Mouse (Mus musculus) layer of hippocampus, adult 18-20 months (tissue): Measurements from ENCODE around the gene Lta. TPM values are rescaled to one million over a fixed set of nuclear protein-coding genes. Genes with fewer than 3 reads are reported as not detected.
A peak's percentile ranks its signal among the peaks of the same experiment; 100 is the strongest.

Source experiments
- DNase-seq, 2 experiments: peaks; one replicate each; pipeline ENCODE4 v3.0.0; 2022; ENCODE audit warnings: low spot score in 2 of 2
- total RNA-seq, 2 experiments: library from RNA; stranded (reverse); gene quantifications; 2 replicates each; pipeline ENCODE4 v1.2.3; 2021

The Lta gene
- total RNA-seq, 2 experiments from 2014 or later = 0.22 to 0.41 TPM

DNA sequence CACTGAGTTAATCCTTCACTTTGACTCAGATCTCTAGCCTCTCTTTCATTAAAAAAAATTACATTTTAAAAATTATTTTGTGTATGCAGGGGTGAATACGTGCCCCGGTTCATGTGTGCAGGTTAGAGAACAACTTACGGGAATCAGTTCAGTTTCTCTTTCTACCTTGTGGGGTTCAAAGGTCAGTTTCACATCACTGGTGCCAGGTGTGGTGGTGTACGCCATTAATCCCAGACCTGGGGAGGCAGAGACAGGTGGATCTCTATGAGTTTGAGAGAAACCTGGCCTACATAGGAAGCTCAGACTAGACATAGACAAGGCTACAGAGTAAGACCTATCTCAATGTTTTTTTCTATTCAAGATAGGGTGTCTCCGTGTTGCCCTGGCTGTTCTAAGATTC, 7.9 kb upstream of the Lta start:
- no peak for DNase-seq

- no peak for DNase-seq
These were observed 5.4 kb upstream of the Lta start for GRCm38 (mm10) chr17:35210593-35210992.

DNA sequence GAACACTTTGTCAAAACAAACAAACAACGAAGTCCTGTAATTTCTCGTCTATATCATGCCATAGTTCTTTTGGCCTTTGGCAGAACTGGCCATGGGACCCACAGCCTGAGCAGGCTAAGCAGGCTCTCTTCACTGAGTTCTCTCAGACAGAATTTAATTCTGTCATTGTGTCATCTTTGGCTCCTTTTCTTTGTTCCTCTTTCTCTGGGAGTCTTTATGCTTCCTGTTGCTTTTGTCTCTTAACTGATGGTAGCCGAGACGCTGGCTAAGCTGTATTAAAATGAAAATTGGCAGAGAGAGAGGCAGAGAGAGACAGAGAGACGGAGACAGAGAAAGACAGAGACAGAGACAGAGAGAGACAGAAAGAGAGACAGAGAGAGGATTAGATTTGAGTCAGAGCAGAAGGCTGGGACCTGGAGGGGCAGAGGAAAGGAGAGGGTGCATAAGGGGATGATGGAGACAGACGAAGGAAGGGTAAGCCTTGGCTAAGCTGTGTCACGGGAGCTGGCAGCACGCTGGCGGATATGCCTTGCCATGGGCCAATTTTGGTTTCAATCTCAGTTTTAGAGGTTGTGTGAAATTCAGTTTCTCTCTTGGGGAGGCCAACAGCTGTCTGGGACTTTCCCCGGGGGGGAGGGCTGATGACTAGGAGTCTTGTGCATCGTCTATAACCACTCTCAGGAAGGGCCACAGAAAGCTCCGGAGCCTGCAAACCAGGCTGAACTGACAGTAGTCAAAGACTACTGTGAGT, 4.8 kb upstream of the Lta start:
- DNase-seq = no peak

DNA sequence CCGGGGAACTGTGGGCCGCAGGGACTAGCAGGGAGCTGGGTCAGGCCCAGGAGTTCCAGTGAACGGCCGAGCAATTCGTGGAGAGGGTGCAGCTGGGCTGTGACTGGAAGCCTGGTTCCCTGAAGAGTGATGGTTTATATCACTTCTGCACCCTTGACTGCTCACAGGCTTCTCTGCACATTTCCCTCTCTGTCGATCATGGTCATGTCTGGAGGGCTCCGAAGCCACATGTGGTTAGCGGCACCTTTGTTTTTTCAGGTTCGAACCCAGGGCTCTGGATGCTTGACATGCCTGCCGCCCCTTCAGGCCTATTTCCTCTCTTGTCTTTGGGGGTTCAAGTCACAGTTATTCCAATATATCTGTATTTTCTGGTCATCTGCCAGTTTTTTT, 224 bp upstream of the Lta start:
- DNase-seq = no peak

DNA sequence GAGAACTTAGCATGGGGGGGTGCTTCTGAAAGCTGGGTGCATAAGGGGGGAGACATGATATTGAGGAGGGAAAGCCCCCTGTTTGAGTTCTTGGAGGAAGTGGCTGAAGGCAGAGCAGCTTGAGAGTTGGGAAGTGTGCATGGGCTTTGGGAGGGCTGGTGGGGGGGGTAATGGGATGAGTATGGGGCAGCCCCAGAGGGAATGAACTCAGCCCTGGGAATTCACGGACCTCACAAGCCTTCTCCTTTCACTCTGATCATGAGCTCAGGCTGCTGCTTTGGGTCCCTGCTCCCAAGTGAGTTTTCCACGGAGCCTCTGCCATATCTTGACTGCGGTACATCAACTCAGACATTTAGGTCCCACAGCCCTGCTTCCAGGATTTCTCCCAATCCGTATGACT, 2.7 kb downstream of the Lta start:
- no peak for DNase-seq

DNA sequence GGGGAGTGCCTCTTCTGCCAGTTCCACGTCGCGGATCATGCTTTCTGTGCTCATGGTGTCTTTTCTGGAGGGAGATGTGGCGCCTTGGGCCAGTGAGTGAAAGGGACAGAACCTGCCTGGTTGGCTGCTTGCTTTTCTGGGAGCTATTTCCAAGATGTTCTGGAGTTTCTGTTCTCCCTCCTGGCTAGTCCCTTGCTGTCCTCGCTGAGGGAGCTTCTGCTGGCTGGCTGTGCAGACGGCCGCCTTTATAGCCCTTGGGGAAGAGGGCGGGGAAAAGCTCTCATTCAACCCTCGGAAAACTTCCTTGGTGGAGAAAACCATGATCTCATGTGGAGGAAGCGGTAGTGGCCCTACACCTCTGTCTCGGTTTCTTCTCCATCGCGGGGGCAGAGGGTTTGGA, 3.4 kb downstream of the Lta start, which contains the start of gene Tnf:
Gene Tnf (minus strand): TSS at position 221 of the 400 bp plus-strand sequence.
- no peak for DNase-seq

DNA sequence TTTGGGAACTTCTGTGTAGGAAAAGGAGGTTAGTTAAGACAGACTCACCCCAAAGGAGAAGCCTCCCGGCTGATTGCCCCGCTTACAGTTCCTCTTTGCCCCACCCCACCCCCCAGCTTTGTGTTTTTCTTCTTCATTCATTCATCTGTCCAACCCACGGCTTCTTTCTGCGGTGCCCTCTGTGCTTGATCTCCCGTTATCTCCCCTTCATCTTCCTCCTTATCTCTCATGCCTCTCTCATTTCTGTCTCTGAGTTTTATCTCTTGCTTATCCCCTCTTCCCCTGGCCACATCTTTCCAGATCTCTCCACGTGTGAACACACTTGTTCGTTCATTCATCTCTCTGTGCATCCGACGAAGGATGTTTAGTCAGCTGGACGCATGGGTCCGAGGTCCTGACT, 4.0 kb downstream of the Lta start:
- DNase-seq = no peak

DNA sequence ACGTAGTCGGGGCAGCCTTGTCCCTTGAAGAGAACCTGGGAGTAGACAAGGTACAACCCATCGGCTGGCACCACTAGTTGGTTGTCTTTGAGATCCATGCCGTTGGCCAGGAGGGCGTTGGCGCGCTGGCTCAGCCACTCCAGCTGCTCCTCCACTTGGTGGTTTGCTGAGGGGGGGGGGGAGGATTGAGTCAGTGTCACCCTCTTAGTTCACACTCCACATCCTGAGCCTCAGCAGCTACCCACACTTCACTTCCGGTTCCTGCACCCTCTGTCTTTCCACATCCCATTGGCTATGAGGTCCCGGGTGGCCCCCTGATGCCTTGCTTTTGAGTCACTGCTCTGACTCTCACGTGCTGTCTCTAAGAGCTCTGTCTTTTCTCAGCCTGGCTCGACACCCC, 4.8 kb downstream of the Lta start:
- no peak for DNase-seq

DNA sequence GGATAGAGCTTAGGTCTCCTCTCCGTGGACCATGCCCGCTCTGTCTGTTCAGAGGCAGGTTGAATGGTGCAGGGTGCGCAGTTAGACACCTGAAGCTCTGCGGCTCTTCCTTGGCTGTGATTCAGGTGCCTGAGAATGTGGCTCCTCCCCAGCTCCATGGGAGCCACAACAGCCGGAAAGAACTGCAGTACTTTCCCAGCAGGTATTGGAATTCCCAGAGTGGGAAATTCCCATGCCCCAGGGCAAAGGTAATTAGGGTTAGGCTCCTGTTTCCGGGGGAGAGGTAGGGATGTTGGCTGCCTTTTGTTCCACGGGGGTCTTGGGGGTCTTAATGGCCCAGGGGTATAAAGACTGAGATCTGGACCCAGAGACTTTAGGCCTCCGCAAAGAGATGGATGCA, 6.2 kb downstream of the Lta start:
- DNase-seq = no peak

DNA sequence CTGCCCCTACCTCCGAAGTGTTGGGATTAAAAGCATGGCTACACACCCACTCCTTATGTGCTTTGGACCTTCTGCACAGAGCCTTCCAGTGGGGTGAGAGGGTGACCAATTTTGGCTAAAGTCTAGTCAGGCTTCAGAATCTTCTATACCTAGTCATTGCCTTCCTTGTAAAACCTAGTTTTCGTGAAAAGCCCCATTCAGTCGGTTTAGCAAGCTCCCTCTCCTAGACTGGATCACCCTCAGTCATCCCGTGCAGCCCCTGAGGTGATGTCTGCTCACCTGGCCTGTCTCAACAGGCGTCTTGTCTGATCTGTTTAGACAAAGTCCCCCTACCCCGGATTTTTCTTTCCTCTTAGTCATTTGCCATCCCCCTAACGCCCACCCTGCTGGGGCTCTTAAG, 7.1 kb downstream of the Lta start:
- no peak for DNase-seq

- DNase-seq = no peak
These were observed 8.0 kb downstream of the Lta start for GRCm38 (mm10) chr17:35197126-35197525.

- DNase-seq = no peak
These were observed 8.9 kb downstream of the Lta start for GRCm38 (mm10) chr17:35196321-35196641.

- DNase-seq = peak; percentile 50 to 70
These were observed 9.4 kb downstream of the Lta start for GRCm38 (mm10) chr17:35195631-35196320.

- no peak for DNase-seq
These were observed 10.1 kb downstream of the Lta start for GRCm38 (mm10) chr17:35194844-35195630.

GRCm38 (mm10) chr17:35193881-35194843, 11.0 kb downstream of the Lta start, which contains the start of gene Ltb:
Gene Ltb, plus strand, starts transcription at chr17:35194439.
- DNase-seq = no peak

DNA sequence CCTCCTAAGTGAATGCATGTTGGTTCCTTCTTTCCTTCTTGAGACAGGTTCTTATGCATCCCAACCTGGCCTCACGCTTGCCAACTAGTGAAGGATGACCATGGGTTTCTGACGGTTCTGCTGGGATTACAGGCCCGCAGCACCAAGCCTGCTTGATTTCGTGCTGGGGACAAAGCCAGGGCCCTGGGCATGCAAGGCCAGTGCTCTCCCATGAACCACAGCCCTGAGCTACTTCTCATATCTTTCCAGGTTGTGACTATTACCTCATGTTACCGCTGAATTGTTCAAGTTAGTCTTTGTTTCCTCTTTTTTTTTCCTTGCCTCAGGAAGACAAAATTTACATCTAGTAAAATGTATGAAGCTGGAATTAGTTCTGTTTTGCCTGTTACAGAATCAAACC, 12.2 kb downstream of the Lta start:
- no peak for DNase-seq

- no peak for DNase-seq
These were observed 13.4 kb downstream of the Lta start for GRCm38 (mm10) chr17:35191723-35192122.

DNA sequence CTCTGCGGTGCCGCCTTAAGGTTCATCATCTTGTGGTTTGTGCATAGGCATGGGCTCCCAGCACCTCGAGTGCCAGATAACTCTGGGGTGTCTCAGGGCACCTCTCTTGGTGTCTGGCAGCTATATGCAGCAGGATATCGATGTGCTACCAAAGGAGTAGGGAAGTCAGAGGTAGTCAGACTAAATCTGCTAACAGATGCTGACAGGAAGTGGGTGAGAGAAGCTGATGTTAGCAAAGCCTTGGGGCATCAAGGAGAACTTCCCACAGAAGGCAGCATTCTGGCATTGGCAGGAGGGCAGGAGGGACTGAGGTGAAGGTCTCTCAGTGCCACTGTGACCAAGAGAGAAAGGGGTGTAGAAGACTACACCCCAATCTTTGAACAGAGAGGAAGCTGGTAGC, 15.1 kb downstream of the Lta start:
- DNase-seq = no peak

DNA sequence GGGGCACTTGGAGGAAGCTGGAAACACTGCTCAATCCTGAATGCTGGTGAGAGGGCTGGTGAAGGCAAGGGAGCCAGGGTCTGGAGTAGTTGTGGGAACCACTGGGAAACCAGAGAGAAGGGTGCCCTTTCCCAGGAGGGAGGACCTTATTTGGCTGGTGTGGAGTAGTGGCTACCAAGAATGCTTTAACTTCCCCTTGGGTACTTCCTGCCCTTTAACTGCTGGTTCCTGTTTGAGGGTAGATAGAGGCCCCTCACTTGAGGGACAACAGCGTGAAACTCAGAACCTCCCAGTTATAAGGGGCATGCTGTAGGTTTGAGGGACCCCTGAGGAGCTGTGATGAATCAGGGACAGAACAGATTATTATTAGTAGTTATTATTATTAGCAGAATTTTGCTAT, 16.0 kb downstream of the Lta start:
- no peak for DNase-seq

DNA sequence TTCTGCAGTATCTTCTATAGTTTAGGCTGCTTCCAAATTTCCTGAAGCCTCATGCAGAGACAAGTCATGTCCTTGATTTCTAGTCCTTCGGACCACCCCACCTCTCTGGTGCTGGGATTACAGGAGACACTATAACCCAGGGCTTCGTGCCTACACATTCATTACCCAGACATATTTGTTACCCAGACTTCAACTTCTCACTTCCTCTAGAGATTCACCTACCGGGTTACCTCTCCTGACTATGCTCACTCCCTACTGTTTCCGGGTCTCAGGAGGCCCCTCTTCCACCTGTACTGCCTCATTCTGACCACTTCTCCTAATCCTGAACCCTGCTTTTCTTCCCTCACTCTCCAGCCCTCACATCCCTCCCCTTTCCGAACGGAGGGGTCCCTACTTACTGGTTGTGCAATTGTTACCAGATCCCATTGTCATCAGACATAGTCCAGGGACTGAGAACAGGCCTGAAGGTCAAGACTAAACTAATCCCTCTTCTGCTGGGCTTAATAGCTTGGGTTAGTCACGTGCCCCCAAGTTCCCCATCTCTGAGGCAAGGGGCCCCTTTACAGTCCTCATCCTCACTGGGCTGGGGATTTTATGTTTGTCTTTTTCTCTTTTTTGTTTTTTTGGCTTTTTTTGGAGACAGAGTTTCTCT, 17.1 kb downstream of the Lta start, which contains the start of gene Lst1:
Gene Lst1 (minus strand): TSS at position 481 of the 652 bp plus-strand sequence.
- DNase-seq = no peak
